Mouse (Mus musculus) bone marrow, adult 2 months (tissue): Measurements from ENCODE around the gene Dusp5.

ENCODE experiments used
- CTCF ChIP-seq: fragments of 200-500 bp; IDR thresholded peaks from 2 replicates; pipeline ENCODE4 v1.5.1; 2011; ENCODE audit warnings: low read length, control low read depth; ENCODE audit not compliant: control insufficient read depth, insufficient read depth
- POLR2A ChIP-seq: fragments of 200-500 bp; IDR thresholded peaks from 2 replicates; pipeline ENCODE4 v1.6.1; 2011; ENCODE audit warnings: low read depth, mild to moderate bottlenecking, control low read depth, low read length, borderline replicate concordance; ENCODE audit not compliant: control insufficient read depth

- TF ChIP-seq POLR2A (no peak), CTCF (no peak)
Observed at GRCm38 (mm10) chr19:53568553-53568952, 39.6 kb downstream of the Dusp5 start.
